Mouse (Mus musculus) kidney, embryonic 16.5 days (tissue): Measurements from ENCODE around the gene Tmem43. TPM values are rescaled to one million over a fixed set of nuclear protein-coding genes. Genes with fewer than 3 reads are reported as not detected.

Experiments
- ATAC-seq: fragments of 200-750 bp; cut with Nextera tagmentation; 2 replicates; pipeline ENCODE4 v1.8.0; 2017; ENCODE audit warnings: moderate TSS enrichment; ENCODE audit not compliant: low FRiP score, low TSS enrichment
- H3K27ac ChIP-seq: fragments of 300-500 bp; sonication (generic); 2 replicates; pipeline ENCODE4 v1.5.1; 2014; ENCODE audit warnings: low read length
- H3K27me3 ChIP-seq: fragments of 300-500 bp; sonication (generic); 2 replicates; pipeline ENCODE4 v1.6.1; 2014; ENCODE audit warnings: low read length, control low read depth, mixed read lengths; ENCODE audit not compliant: insufficient read depth
- H3K36me3 ChIP-seq: fragments of 300-500 bp; sonication (generic); 2 replicates; pipeline ENCODE4 v1.6.1; 2014; ENCODE audit warnings: low read length, control low read depth, mixed read lengths; ENCODE audit not compliant: insufficient read depth
- H3K4me1 ChIP-seq: fragments of 300-500 bp; sonication (generic); 2 replicates; pipeline ENCODE4 v1.6.1; 2014; ENCODE audit warnings: low read length, control low read depth, mixed read lengths; ENCODE audit not compliant: insufficient read depth
- H3K4me2 ChIP-seq: fragments of 300-500 bp; sonication (generic); replicated peaks from 2 replicates; pipeline ENCODE4 v1.6.1; 2014; ENCODE audit warnings: low read depth, low read length
- H3K4me3 ChIP-seq: fragments of 300-500 bp; sonication (generic); 2 replicates; pipeline ENCODE4 v1.5.1; 2014; ENCODE audit warnings: mild to moderate bottlenecking, low read length
- H3K9ac ChIP-seq: fragments of 300-500 bp; sonication (generic); replicated peaks from 2 replicates; pipeline ENCODE4 v1.6.1; 2014; ENCODE audit warnings: low read length
- H3K9me3 ChIP-seq: fragments of 300-500 bp; sonication (generic); 2 replicates; pipeline ENCODE4 v1.6.1; 2016; ENCODE audit warnings: low read length, control low read depth
- WGBS: fragments of 180-500 bp; shearing (Covaris S2); extraction: QIAGEN DNeasy Blood & Tissue Kit; methylation state at CpG from one replicate; pipeline ENCODE4 v1.1.7; 2014; 5-methylcytosine and 5-hydroxymethylcytosine counted together
- polyA plus RNA-seq: library from polyadenylated mRNA; unstranded; fragments of >200 nt; fragmentation: Nextera tagmentation; extraction: Ambion mirVana; gene quantifications from 2 replicates; pipeline ENCODE4 v1.2.1, GENCODE M21; 2015

Gene Tmem43
- 52.3 and 54.3 TPM in 2 replicates for polyA plus RNA-seq

- Histone ChIP-seq H3K4me3 (peak within 1 kb of the TSS; percentile 70), H3K27me3 (no peaks in the 10 kb centered on the region), H3K27ac (peak within 1 kb of the TSS; percentile 85), H3K4me1 (peaks cover 22% of the 10 kb centered on the region), H3K4me2 (peak within 1 kb of the TSS; percentile 66), H3K9me3 (no peaks in the 10 kb centered on the region), H3K36me3 (peaks cover 16% of the 10 kb centered on the region; the same call in 1 of the 2 replicates), H3K9ac (peak within 1 kb of the TSS; percentile 83)
- WGBS, result under 1% methylated on average over 74 of the region's 74 CpGs
- ATAC-seq, result peak; percentile 99
Measured at GRCm38 (mm10) chr6:91472868-91473804, at the start of gene Tmem43, which contains the start of gene Chchd4. Gene Tmem43, plus strand, starts transcription at chr6:91473703. Gene Chchd4, minus strand, starts transcription at chr6:91473546.

DNA sequence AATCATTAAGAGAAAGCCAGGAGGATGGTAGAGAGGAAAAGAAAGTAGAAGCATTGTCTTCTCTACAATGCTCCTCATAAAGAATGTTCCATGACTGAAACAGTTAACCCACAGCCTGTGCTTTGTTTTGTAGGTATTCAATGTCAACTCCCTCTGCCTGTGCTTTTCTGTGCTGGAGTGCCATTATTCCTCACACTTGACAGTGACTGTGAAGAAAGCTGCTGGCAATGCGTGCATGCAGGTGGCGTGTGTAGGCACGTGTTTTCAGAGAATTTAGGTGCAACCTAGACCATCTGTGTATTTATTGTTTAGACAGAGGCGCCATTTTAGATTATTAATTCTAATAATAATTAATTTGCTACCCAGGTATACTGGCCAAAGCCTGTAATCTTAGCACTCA is 49.4 kb upstream of the Tmem43 start:
- Histone ChIP-seq H3K4me2 (no peak overlapping the region), H3K4me3 (no peak overlapping the region), H3K4me1 (no peaks in the 10 kb centered on the region), H3K27ac (no peak overlapping the region), H3K36me3 (no peaks in the 10 kb centered on the region), H3K9me3 (no peaks in the 10 kb centered on the region), H3K9ac (no peak overlapping the region), H3K27me3 (peaks cover 4% of the 10 kb centered on the region; the same call in 1 of the 2 replicates)
- WGBS, result 49% methylated on average over 4 of the region's 4 CpGs
- no peak for ATAC-seq

GRCm38 (mm10) chr6:91440474-91441144 is 32.9 kb upstream of the Tmem43 start:
- peaks cover 6% of the 10 kb centered on the region; the same call in 1 of the 2 replicates for H3K27me3 ChIP-seq
- no peaks in the 10 kb centered on the region for H3K9me3 ChIP-seq
- H3K4me2 ChIP-seq, result peak overlapping the region; percentile 96
- H3K9ac ChIP-seq, result peak overlapping the region; percentile 71
- peaks cover 3% of the 10 kb centered on the region for H3K4me1 ChIP-seq
- H3K36me3 ChIP-seq, result no peaks in the 10 kb centered on the region
- peak overlapping the region; percentile 69 for H3K4me3 ChIP-seq
- ATAC-seq, result peak; percentile 96
- WGBS, result 2% methylated on average over 30 of the region's 30 CpGs
- H3K27ac ChIP-seq, result peak overlapping the region; percentile 1; the same call in 1 of the 2 replicates

- Histone ChIP-seq H3K27me3 (peaks cover 6% of the 10 kb centered on the region; the same call in 1 of the 2 replicates), H3K9me3 (no peaks in the 10 kb centered on the region), H3K9ac (peak overlapping the region; percentile 71), H3K27ac (no peak overlapping the region; the same call in 1 of the 2 replicates), H3K36me3 (no peaks in the 10 kb centered on the region), H3K4me1 (peaks cover 3% of the 10 kb centered on the region), H3K4me2 (peak overlapping the region; percentile 96), H3K4me3 (peak overlapping the region; percentile 69)
- WGBS, result 3% methylated on average over 19 of the region's 19 CpGs
- ATAC-seq, result peak; percentile 63
Measured at GRCm38 (mm10) chr6:91441145-91441662, 32.3 kb upstream of the Tmem43 start.

- Histone ChIP-seq H3K4me1 (peaks cover 3% of the 10 kb centered on the region), H3K4me2 (no peak overlapping the region), H3K4me3 (no peak overlapping the region), H3K9ac (no peak overlapping the region), H3K9me3 (no peaks in the 10 kb centered on the region), H3K27me3 (peaks cover 9% of the 10 kb centered on the region), H3K36me3 (no peaks in the 10 kb centered on the region), H3K27ac (no peak overlapping the region)
- no peak for ATAC-seq
- WGBS, result 77% methylated on average over 3 of the region's 3 CpGs
Measured at GRCm38 (mm10) chr6:91445316-91445715, 28.2 kb upstream of the Tmem43 start.

DNA sequence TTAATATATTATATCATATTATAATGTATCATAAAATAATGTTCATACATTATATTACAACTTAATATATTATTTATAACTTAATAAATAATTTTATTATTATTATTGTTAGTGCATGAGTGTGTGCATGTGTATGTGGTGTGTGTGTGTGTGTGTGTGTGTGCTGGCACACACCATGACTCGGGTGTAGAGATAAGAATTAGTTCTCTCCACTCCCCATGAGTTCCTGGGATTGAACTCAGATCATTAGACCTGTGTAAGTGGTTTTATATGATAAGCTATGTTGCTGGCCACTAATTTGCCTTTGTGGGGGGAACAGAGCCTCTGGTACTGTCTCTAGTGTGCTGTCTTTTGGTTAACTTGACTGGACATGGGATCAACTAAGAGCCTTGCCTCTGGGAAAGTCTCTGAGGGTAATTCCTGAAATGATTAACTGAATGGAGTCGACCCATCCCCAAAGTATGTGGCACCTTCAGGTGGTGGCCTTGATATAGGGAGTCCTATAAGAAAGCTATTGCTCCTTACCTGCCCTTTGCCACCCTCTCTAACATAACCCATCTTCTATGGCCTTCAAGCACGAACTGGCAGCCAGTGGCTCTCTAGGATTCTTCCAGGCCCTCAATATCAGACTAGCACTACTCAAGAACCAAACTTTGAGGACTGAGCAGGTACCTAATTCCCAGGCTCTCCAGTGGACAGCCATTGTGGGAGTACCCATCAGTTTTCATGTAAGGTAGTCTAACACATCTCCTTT is 23.9 kb upstream of the Tmem43 start:
- Histone ChIP-seq H3K27ac (no peak overlapping the region), H3K9me3 (no peaks in the 10 kb centered on the region), H3K36me3 (no peaks in the 10 kb centered on the region), H3K9ac (no peak overlapping the region), H3K27me3 (peaks cover 9% of the 10 kb centered on the region), H3K4me2 (no peak overlapping the region), H3K4me3 (no peak overlapping the region), H3K4me1 (no peaks in the 10 kb centered on the region)
- no peak for ATAC-seq
- WGBS, result 50% methylated on average over 3 of the region's 3 CpGs

DNA sequence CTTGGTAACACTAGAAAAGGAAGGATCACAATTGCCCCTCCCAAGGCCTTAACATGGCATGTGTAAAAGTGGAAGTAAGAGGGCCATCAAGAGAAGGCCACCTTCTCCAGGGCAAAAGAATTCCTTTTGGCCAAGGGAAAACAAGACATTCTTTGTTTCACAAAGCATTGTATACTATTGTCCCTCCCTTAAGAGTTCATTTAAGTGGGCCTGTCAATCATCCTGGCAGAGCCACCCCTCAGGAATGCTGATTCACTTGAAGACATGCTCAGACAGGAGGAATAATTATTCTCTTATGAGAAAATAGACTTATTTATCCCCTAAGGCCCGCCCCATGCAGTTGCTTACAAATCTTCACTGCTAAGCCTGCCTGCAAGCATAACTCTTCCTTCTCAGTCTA is 21.4 kb upstream of the Tmem43 start:
- no peaks in the 10 kb centered on the region for H3K9me3 ChIP-seq
- no peak overlapping the region for H3K9ac ChIP-seq
- no peaks in the 10 kb centered on the region for H3K36me3 ChIP-seq
- no peak for ATAC-seq
- peaks cover 9% of the 10 kb centered on the region for H3K27me3 ChIP-seq
- H3K4me1 ChIP-seq, result no peaks in the 10 kb centered on the region
- WGBS, result 72% methylated on average over 1 of the region's 1 CpGs
- H3K27ac ChIP-seq, result no peak overlapping the region
- no peak overlapping the region for H3K4me3 ChIP-seq
- H3K4me2 ChIP-seq, result no peak overlapping the region

DNA sequence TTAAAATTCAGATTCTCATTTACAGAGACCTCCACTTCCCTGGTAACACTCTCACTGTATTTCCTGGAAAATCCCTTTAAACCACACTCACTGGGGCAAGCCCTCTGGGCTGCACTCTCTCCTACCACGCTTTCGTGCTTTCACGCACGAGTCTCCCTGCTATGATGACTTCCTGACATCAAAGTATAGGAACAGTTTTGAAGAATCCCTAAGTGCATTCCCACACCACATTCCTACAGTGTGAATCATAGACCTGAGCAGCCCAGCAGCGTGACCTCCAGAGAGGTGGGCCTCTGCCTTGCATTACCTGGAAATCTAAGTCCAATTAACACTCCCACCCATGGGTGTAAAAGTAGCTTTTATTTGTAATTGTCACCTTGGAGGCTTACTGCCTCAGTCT is 19.0 kb upstream of the Tmem43 start:
- WGBS, result 35% methylated on average over 5 of the region's 5 CpGs
- H3K9me3 ChIP-seq, result no peaks in the 10 kb centered on the region
- H3K27me3 ChIP-seq, result 0 out of 2 replicates have a peak, but pooled peaks cover 4% of the 10 kb centered on the region
- H3K36me3 ChIP-seq, result no peaks in the 10 kb centered on the region
- ATAC-seq, result no peak
- no peak overlapping the region for H3K9ac ChIP-seq
- no peak overlapping the region for H3K4me3 ChIP-seq
- no peak overlapping the region for H3K4me2 ChIP-seq
- H3K4me1 ChIP-seq, result 0 out of 2 replicates have a peak, but pooled peaks cover under 1% of the 10 kb centered on the region
- no peak overlapping the region for H3K27ac ChIP-seq

- WGBS, result 70% methylated on average over 1 of the region's 1 CpGs
- H3K4me2 ChIP-seq, result no peak overlapping the region
- H3K27me3 ChIP-seq, result no peaks in the 10 kb centered on the region
- H3K4me3 ChIP-seq, result no peak overlapping the region
- no peak overlapping the region for H3K9ac ChIP-seq
- H3K4me1 ChIP-seq, result 0 out of 2 replicates have a peak, but pooled peaks cover 2% of the 10 kb centered on the region
- H3K36me3 ChIP-seq, result peaks cover 19% of the 10 kb centered on the region
- peak; percentile 51; the same call in 1 of the 2 replicates for ATAC-seq
- H3K27ac ChIP-seq, result no peak overlapping the region
- H3K9me3 ChIP-seq, result no peaks in the 10 kb centered on the region
Measured at GRCm38 (mm10) chr6:91459471-91459870, 14.0 kb upstream of the Tmem43 start.
